Mouse (Mus musculus) CD4-positive helper T cell, adult 2 months (primary cell): ENCODE measurements around the gene Zfand3.

Experiments
- DNase-seq: peaks from one replicate; pipeline ENCODE4 v3.0.0-alpha.2; 2012; ENCODE audit warnings: low read depth, missing footprints, low spot score

Zfand3 gene

DNA sequence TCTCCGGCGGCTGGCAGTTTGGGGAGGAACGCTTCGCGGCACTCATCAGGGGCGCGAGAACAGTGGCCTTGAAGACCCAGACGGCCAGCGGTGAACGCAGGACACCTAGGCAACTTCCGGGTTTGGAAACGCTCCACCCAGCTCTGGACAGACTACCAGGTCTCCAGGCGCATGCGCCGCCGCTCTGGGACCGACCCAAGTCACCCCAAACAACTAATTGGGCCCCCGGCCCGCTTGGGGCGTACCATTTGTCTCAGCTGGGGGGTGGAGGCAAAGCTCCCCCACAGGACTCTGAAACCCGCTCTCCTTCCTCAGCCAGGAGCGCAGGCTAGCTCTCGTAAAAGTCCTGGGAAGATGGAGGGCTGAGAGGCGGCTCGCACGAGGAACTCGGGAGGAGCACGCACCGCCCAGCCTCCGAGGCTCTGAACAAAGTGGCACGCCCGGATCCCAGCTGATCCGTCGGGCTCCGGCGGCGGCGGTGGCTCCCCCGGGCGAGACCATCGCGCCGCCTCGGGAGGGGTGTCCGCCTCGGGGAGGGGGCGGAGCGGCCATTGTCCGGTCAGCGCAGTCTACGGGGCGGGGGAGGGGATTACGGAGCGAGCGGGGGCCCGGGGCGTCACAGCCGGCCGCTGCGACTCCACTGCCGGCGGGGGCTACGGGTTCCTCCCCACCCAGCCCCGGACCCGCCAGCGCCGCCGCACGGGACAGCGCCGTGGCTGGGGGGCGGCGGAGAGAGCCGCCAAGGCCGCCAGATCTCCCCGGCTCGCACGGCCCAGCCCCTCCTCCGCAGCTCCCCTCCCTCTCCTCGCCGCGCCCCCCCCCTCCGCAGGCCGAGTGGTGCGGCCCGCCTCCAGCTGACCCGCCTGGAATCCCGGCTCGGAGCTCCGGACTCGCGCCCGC is at the start of gene Zfand3:
Gene Zfand3, plus strand, starts transcription at position 531 of the 900 bp plus-strand sequence.
- peak; percentile 92 for DNase-seq

DNA sequence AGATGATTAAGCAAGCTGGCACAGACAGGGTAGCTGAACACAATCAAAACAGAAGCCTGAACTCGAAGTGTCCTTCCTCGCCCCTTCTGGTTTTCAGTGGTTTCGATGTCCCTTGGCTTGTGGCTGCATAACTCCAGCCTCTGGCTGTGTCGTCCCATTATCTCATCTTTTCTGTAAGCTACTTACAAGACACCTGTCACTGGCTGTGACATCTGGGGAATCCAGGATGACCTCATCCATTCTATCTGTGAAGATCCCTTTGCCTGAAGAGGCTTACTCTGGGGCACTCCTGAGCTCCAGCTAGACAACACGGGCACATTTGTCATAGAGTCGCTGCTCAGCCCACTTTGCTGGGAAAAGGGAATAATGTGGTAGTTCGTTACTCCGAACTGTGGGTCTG is 48.7 kb upstream of the Zfand3 start:
- no peak for DNase-seq

DNA sequence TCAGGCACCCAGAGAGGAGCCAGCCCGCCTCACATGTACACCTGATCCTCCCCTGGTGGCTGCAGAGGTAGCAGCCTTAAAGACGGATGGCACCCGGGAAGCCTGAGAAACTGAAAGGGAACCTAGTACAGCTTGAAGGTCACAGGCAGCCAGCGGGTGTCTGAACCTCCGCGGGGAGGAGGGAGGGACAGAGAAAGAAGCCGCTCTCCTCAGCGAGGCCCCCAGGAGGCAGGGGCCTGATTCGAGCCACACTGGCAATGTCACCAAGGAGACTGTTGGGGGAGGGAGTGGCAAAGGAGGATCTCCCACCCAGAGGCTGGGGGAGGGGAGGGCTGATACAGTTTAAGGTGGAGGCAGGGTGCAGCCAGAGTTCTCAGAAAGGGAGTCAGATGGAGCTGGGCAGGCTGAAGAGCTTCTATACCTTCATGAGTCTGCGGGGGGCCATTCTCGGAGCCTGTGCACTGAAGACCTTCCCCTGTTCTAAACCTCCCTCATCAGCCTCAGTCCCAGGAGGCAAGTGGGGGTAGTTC is 40.7 kb upstream of the Zfand3 start:
- DNase-seq: peak; percentile 51

DNA sequence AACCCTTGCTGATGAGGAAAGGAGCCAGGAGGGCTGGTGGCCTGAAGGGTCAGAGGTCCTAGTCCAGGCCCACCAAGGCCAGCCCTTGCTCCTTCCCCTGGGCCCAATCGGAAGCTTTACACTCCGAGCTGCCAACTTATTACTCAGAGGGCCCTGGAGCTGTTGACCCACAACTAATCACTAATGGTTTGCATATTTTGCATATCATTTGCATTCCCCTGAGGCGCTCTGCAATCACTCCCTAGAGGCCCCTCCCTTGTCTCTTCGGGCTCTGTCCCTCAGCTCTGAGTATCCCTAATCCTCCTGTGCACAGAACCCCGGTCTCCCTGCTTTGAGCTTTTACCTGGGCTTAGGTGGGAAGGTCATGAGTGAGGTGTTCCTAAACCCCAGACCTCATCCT is 39.0 kb upstream of the Zfand3 start:
- no peak for DNase-seq

DNA sequence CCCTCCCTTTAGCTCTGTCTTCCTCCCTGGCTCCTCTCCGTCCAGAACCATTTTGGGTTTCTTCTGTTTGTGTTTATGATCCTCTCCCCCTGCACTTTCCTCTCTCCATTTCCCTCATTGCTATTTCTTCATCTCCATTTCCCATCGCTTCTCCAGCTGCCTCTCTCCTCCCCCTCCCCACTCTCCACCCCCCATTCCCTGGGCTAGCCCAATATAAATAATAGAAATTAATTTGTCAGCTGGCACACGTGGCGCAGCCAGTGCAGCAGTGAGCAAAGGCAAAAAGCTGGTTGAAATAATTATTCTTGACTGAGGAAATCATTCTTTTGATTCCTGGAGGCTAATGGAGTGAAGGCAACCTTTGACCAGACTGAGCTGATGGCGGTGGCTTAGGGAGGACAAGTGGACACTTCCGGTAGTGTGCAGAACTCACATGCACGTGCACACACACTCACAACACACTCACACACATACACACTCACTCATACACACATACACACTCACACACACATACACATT is 34.4 kb upstream of the Zfand3 start, which contains the start of gene Mdga1:
Gene Mdga1, minus strand, starts transcription at position 51 of the 519 bp plus-strand sequence.
- DNase-seq: no peak

DNA sequence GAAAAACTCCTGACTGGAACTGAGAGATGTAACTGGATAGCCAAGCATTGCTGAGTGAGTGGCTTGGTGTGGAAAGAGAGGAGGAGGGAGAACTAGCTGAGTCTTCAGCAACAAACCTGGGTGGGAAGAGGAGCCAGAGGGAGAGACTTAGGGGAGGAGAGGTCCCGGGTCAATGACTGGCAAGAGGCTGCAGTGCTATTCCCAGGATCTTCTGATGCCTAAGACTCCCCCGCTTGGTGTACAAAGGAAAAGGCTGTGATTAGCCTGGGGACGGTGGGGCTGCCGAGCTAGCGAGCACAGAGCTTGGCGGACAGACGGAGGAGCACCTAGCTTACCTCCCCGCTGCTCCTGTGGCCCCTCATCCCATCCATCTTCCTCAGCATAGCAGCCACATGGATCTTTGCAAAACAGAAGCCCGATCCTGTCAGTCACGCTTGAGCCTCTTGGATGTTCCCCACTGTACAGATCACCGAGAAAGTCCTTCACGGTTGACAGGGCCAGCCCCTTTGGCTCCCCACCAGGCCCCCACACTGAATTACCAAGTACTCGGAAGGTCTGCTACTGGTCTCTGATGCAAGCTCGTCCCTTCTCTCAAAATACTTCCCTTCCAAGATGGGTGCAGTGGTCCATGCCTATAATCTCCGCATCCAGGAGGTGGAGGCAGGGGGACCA is 32.6 kb upstream of the Zfand3 start:
- no peak for DNase-seq

DNA sequence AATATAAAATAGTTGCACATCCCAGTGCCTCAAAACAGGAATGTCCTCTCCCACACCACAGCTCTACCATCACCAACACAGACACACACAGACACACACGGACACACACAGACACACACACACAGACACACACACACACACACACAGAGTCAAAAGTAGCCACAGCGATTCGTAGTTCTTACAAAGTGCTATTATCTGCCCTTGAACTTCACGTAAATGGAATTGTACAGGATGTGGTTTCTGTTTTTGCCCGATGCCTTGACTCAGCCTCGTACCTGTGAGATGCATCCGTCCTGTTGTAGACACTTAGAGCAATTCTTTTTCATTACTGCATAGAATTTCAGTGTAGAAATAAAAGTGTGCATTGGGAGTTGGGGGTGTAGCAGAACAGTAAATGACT is 31.3 kb upstream of the Zfand3 start:
- DNase-seq: peak; percentile 76

DNA sequence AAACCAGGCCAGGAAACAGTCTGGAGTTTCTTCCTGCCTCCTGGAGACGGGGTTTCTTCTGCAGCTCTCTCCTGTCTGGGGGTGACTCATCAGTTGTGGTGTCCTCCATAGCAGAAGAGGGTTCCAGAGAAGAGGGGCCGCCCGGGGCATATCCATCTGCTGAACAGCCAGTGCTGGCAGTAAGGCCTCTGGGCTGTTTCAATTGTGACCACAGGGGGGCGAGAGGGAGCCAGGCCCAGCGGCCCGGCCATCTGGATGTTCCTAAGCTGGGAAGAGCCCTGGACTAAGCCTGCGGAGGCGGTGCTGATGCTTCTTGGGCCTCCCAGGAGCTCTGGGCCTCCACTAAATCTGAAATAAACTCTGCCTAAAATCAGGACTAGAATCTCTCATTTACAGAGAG is 28.8 kb upstream of the Zfand3 start:
- DNase-seq: peak; percentile 61

DNA sequence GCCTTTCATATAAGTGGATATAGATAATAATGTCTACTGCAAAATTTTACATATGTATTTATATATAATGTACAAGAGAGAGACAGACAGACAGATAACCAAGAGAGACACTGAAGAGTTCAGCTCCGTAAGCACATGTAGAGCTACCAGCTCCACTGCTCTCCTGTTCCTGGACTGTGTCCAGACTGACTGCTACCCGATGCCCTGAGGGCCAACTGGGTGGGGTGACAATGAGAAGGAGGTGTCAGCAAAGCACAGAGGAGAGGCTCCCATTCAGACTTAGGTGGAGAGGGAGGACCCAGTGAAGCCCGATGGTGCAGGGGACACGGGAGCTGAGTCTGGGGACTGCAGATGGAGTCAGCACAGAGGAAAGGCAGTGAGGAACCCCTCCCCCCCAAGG is 25.5 kb upstream of the Zfand3 start:
- no peak for DNase-seq

DNA sequence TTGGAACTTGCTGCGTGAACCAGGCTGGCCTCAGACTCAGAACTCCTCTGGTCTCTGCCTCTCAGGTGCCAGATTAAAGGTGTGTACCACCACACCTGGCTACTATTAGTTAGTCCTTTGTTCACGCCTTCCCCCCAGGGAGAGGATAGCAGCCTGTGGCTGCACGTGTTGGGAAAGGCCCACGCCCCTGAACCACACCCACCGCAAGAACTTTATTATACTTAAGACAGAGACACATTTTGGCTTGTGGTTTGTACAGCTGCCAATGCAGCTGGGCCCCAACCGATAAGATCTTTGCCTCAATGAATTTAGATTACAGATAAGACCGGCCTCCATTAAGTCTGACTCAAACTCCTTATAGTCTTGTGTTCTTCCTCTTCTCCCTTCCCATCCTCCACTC is 24.7 kb upstream of the Zfand3 start:
- DNase-seq: peak; percentile 79

DNA sequence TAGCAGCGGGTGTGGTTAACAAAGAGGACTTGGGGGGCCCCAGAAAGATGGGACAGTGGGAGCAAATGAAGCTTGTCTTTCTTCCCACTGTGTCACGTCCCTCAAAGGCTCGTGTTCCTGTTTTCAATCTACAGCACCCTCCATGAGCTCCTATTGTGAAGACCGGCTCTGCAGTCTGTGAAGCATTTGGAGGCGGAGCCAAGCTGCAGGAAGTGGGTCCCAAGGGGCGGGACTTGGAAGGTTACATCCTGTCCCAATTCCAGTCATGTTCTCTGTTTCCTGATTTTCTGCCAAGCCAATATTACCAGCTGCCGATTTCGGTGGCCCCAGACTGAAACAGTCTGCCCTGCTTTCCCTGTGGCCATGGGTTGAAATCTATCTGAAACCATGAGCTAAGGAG is 23.0 kb upstream of the Zfand3 start:
- no peak for DNase-seq

DNA sequence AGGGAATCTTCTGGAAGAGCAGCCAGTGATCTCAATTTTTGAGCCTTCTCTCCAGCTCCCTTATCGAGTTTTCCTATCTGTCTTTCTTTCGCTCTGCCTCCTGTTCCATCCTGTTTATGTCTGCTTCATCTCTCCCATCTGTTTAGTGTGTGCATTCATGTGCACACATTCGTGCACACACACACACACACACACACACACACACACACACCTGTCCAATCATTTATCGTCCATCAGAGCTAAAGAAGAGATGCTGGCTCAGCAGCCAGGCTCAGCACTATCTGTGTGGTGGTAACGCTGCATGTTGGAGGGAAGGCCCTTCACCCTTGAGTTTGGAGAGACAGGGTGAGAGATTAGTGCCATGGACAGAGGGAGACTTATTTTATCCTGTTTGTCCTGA is 21.3 kb upstream of the Zfand3 start:
- no peak for DNase-seq

DNA sequence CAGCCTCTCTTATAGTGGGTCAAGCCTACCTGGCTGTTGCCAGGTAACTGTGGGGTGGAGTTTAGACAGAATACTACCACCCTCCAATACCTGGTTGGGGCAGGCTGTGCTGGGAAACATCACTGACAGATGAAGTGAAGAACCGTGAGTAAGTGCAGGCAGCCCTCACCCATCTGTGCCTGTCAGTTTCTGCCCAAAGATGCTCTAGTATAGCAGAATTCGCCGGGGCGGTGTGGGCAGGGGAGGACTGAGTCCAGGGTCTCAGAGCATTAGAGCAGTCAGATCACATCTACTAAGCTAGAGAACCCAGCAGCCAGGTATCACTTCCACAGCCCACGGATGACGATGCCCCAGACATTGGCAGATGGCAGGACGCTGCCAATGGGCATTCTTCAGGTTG is 19.6 kb upstream of the Zfand3 start:
- DNase-seq: no peak

DNA sequence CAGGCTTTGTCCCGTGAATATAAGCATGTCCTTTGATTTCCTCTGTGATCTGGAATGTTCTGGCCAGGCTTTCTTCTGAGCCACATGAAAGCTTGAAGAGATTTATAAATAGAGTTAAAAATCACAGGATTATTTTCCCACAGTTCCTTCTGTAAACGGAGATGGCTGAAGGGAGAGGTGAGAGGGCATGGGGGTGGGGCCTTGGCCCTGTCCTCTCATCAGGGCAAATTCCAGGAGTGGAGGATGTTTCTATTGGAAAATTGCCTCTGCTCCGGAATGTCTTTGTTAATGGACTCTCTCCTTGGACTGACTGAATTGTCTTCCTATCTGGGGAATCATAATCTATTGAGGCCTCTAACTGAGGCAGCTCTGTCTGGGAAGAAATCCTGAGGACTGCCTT is 19.0 kb upstream of the Zfand3 start:
- no peak for DNase-seq

DNA sequence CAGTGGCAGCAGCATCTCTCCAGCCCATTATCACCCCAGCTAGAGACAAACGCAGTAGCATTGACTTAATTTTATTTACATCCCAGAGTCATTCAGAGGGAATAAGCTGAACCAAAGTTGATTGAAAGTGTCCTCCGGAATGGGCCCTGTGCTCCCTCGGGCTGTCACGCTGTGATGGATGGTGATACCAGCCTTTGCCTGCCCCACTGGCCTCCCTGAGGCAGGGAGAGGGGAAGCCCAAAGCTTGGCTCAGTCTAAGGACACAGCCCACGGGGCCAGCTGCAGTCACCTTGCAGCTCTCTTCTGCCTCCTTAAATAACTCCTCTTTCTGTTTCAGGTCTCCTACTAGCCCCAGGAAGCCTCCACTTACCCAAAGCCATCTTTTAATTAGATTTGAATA is 16.4 kb upstream of the Zfand3 start:
- no peak for DNase-seq

DNA sequence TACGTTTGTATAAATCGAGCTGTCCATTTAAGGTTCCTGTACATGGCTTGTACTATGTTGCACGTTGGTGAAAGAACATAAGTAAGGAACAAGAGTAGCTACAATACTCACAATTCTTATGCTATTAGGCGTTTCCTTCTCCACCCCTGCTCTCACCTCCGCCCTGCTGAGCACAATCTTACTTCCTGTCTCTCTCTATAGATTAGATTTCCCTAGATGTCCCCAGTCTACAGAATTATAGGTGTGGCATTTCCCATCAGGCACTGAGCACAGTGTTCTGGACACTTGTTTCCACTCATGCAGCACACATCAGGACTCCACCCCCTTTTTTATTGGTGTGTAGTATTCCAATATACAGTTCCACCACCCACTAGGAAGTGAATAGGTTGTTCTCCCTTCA is 14.9 kb upstream of the Zfand3 start:
- no peak for DNase-seq

DNA sequence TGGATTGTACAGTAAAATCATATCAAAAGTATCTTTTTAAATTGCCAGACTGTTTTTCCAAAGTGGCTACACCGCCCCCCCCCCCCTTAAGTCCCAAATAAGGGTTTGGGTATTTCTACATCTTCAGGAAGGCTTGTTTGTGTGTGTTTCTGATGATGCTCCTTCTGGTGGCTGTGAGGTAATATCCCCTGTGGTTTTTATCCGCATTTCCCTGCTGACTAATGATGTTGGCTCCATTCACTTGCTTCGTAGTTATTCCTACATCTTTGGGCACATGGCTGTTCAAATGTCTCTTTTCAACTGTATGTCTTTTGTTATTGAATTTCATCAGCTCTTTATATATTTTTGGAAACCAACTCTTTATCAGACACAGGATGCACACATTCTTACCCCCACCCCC is 14.4 kb upstream of the Zfand3 start:
- no peak for DNase-seq

DNA sequence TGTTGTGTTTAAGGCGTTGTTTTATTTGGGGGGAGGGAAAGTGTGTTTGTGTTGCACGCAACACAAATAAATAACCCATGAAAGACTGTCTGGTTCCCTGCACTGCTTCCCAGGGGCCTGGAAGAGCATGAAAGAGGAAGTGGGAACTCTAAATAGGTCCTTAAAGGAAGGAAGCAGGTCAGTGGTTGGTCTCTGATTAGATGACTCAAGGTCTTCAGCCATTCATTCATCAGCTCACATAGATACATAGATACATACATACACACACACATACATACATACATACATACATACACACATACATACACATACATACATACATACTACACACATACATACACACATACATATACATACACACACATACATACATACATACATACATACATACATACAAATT is 13.7 kb upstream of the Zfand3 start:
- no peak for DNase-seq

DNA sequence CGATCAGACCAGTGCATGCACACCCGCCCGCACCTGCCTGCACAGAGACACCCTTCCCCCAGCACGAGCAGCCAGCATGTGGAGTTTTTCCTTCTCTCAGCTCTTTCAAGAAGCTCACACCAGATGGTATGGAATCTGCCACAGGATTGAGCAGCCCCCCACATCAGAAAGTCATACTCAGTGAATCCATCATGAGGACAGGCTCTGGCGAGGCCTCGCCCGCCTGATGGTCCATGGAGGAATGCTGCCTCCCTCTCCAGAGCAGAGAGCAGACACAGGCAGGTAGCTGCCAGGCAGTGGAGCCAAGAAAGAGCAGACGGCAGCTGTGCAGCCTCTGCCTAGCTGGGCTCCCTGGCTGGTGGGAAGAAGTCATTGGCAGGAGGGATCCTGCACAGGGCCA is 11.0 kb upstream of the Zfand3 start:
- DNase-seq: no peak

DNA sequence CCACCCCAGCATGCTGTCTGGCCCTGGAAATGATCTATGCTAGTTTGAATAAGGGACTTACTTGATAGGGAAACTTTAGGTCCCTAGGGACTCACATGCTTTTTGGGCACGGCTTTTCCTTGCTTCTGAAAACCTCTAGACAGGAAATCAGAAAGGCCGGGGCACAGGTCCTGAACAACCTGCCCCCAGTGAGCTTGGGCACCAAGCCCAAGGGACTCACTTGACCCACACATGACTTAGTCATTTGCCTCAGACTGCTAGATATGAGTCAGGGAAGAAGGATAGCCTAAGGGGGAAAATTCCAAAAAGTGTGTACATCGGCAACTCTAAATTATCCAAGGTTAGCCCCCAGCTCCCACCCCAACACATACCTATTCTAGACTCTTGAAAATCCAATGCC is 10.5 kb upstream of the Zfand3 start:
- no peak for DNase-seq

DNA sequence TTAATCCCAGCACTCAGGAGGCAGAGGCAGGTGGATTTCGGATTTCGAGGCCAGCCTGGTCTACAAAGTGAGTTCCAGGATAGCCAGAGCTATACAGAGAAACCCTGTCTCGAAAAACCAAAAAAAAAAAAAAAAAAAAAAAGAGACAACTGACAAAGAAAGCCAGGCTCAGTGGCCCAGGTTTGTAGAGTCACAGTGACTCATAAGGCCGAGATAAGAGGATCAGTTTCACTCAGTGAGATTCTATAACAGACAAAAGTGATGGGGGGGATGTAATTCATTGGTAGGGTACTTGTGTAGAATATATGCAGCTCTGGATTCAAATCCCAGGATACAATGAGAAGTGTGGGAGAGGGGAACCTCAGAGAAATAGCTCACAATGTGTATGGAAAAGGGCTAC is 10.1 kb upstream of the Zfand3 start:
- DNase-seq: no peak

DNA sequence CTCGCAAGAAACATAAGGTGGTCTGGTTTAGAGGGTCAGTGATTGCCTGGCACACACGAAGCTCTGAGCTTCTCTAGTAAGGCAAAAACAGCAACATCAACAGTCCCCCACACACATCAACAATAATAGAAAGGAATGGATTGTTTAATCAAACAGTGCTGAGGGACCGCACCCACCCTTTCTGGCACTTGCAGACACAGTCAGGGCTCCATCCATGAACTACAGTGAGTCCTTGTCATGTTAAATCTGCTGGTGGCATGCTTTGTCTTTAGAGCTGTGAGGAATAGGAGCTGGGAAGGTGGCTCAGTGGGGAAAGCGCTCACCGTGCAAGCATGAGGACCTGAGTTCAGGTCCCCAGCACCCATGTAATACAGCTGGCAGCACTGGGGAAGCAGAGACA is 8.5 kb upstream of the Zfand3 start:
- DNase-seq: no peak

DNA sequence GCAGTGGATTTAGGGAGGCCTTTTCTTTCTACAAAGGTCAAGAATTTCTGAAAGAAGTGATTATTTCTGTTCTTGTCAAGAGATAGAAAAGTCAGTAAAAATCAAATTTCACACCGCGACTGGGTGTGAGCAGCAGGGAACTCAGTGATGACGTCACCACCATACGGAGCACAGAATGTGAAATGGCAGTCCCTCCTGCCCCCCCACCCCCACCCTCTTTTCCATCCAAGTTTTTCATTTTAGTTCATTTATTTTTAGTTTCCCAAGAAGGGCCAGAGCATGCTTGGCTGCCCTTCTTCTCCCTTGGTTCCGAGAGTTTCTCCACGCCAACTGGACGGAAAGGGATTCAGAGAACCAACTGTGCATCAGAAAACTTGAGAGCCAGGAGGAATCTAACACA is 6.8 kb upstream of the Zfand3 start:
- no peak for DNase-seq
